Mouse (Mus musculus) C2C12 (cell line): ENCODE data around the gene Atp13a2. TPM values are rescaled to one million over a fixed set of nuclear protein-coding genes. Genes with fewer than 3 reads are reported as not detected.

ENCODE experiments used
- H3K27me3 ChIP-seq: one replicate; pipeline ENCODE4 v1.6.1; 2011; ENCODE audit not compliant: control insufficient read depth, insufficient read depth, insufficient read length
- H3K36me3 ChIP-seq: one replicate; pipeline ENCODE4 v1.6.1; 2011; ENCODE audit not compliant: control insufficient read depth, insufficient read depth
- H3K4me3 ChIP-seq: one replicate; pipeline ENCODE4 v1.5.1; 2011; ENCODE audit warnings: mild to moderate bottlenecking, control low read depth; ENCODE audit not compliant: poor library complexity, insufficient read depth, severe bottlenecking
- H3K79me2 ChIP-seq: one replicate; pipeline ENCODE4 v1.6.1; 2011; ENCODE audit not compliant: control insufficient read depth, insufficient read depth
- H3K79me3 ChIP-seq: one replicate; pipeline ENCODE4 v1.6.1; 2011; ENCODE audit warnings: low read depth, control low read depth
- H3ac ChIP-seq: one replicate; pipeline ENCODE3; 2011; ENCODE audit warnings: low read depth; ENCODE audit not compliant: control insufficient read depth, insufficient read length
- CEBPB ChIP-seq: IDR thresholded peaks from one replicate; pipeline ENCODE4 v1.6.1; 2011; ENCODE audit warnings: low read depth, mild to moderate bottlenecking, control low read depth, moderate library complexity
- CTCF ChIP-seq: IDR thresholded peaks from one replicate; pipeline ENCODE4 v1.5.1; 2011; ENCODE audit not compliant: control insufficient read depth, insufficient read depth, insufficient read length
- FOSL1 ChIP-seq: IDR thresholded peaks from one replicate; pipeline ENCODE4 v1.8.0; 2011; ENCODE audit warnings: mild to moderate bottlenecking, low read length; ENCODE audit not compliant: poor library complexity, insufficient read depth, severe bottlenecking
- MAX ChIP-seq: IDR thresholded peaks from one replicate; pipeline ENCODE4 v1.6.1; 2011; ENCODE audit warnings: mild to moderate bottlenecking, control low read depth
- MYOD1 ChIP-seq: IDR thresholded peaks from one replicate; pipeline ENCODE4 v1.6.1; 2011; ENCODE audit warnings: low read depth; ENCODE audit not compliant: control insufficient read depth, insufficient read length
- MYOG ChIP-seq: IDR thresholded peaks from one replicate; pipeline ENCODE4 v1.6.1; 2011; ENCODE audit not compliant: control insufficient read depth, insufficient read length; ENCODE audit errors: extremely low read depth
- USF1 ChIP-seq: IDR thresholded peaks from one replicate; pipeline ENCODE4 v1.6.1; 2011; ENCODE audit warnings: low read depth, mild to moderate bottlenecking, control low read depth, moderate library complexity
- polyA plus RNA-seq: library from polyadenylated mRNA; unstranded; fragments of >200 nt; fragmentation: generic; extraction: Trizol; gene quantifications from one replicate; pipeline ENCODE4 v1.2.1, GENCODE M21; 2012; ENCODE audit warnings: missing spikeins

The Atp13a2 gene
- polyA plus RNA-seq, 1 experiment: 17.1 TPM

- Histone ChIP-seq H3K79me3 (no peaks in the 10 kb centered on the region), H3K79me2 (no peaks in the 10 kb centered on the region), H3K4me3 (no peak overlapping the region), H3K27me3 (no peaks in the 10 kb centered on the region), H3K36me3 (no peaks in the 10 kb centered on the region), H3ac (no peak overlapping the region)
- TF ChIP-seq CEBPB: no peak
- no peak for TF ChIP-seq FOSL1
- no peak for TF ChIP-seq MYOG
- TF ChIP-seq MAX: no peak
- no peak for TF ChIP-seq MYOD1
- TF ChIP-seq USF1: no peak
- TF ChIP-seq CTCF: no peak
Observed at GRCm38 (mm10) chr4:141014856-141015255, 28.2 kb downstream of the Atp13a2 start.

GRCm38 (mm10) chr4:141015356-141015755, 28.7 kb downstream of the Atp13a2 start:
- Histone ChIP-seq H3K79me3 (no peaks in the 10 kb centered on the region), H3K79me2 (no peaks in the 10 kb centered on the region), H3K4me3 (no peak overlapping the region), H3ac (no peak overlapping the region), H3K27me3 (no peaks in the 10 kb centered on the region), H3K36me3 (no peaks in the 10 kb centered on the region)
- TF ChIP-seq FOSL1: no peak
- no peak for TF ChIP-seq CTCF
- TF ChIP-seq CEBPB: no peak

GRCm38 (mm10) chr4:141016311-141016710, 29.6 kb downstream of the Atp13a2 start:
- H3ac ChIP-seq: no peak overlapping the region
- no peaks in the 10 kb centered on the region for H3K36me3 ChIP-seq
- no peak overlapping the region for H3K4me3 ChIP-seq
- H3K79me3 ChIP-seq: no peaks in the 10 kb centered on the region
- no peaks in the 10 kb centered on the region for H3K79me2 ChIP-seq
- no peaks in the 10 kb centered on the region for H3K27me3 ChIP-seq
- TF ChIP-seq MYOD1 (no peak), MYOG (no peak), FOSL1 (no peak), CTCF (no peak), MAX (no peak), CEBPB (no peak), USF1 (no peak)

GRCm38 (mm10) chr4:141017657-141018436, 31.2 kb downstream of the Atp13a2 start:
- H3ac ChIP-seq: no peak overlapping the region
- no peak overlapping the region for H3K4me3 ChIP-seq
- no peaks in the 10 kb centered on the region for H3K36me3 ChIP-seq
- no peak for TF ChIP-seq CEBPB
- no peak for TF ChIP-seq FOSL1
- TF ChIP-seq MAX: no peak
- TF ChIP-seq CTCF: no peak
- TF ChIP-seq MYOG: no peak
- no peak for TF ChIP-seq MYOD1
- TF ChIP-seq USF1: no peak
- H3K79me3 ChIP-seq: no peaks in the 10 kb centered on the region
- no peaks in the 10 kb centered on the region for H3K79me2 ChIP-seq
- no peaks in the 10 kb centered on the region for H3K27me3 ChIP-seq

GRCm38 (mm10) chr4:141020220-141020619, 33.5 kb downstream of the Atp13a2 start:
- no peaks in the 10 kb centered on the region for H3K27me3 ChIP-seq
- H3K79me3 ChIP-seq: no peaks in the 10 kb centered on the region
- no peak overlapping the region for H3K4me3 ChIP-seq
- TF ChIP-seq MAX (no peak), MYOD1 (no peak), FOSL1 (no peak), CTCF (no peak)
- H3K36me3 ChIP-seq: no peaks in the 10 kb centered on the region
- H3K79me2 ChIP-seq: no peaks in the 10 kb centered on the region
- no peak overlapping the region for H3ac ChIP-seq

GRCm38 (mm10) chr4:141020811-141021613, 34.3 kb downstream of the Atp13a2 start:
- no peaks in the 10 kb centered on the region for H3K79me2 ChIP-seq
- H3K79me3 ChIP-seq: no peaks in the 10 kb centered on the region
- H3ac ChIP-seq: no peak overlapping the region
- TF ChIP-seq CEBPB: no peak
- no peak for TF ChIP-seq FOSL1
- no peak for TF ChIP-seq USF1
- TF ChIP-seq MYOD1: no peak
- no peak for TF ChIP-seq CTCF
- no peak for TF ChIP-seq MAX
- no peak for TF ChIP-seq MYOG
- H3K27me3 ChIP-seq: no peaks in the 10 kb centered on the region
- no peaks in the 10 kb centered on the region for H3K36me3 ChIP-seq
- H3K4me3 ChIP-seq: no peak overlapping the region
